Mouse (Mus musculus) ES-E14 (cell line): ENCODE results near the gene Ppp1r16b. TPM values are rescaled to one million over a fixed set of nuclear protein-coding genes. Genes with fewer than 3 reads are reported as not detected.

Experiments
- DNase-seq: peaks from one replicate; pipeline ENCODE4 v3.0.0-alpha.2; 2013; ENCODE audit warnings: low read depth, low spot score
- H3K27ac ChIP-seq: 2 replicates; pipeline ENCODE4 v1.5.1; 2012; ENCODE audit warnings: low read depth, mild to moderate bottlenecking, low read length, moderate library complexity, mixed read lengths; ENCODE audit not compliant: poor library complexity, insufficient read depth, severe bottlenecking
- H3K36me3 ChIP-seq: 2 replicates; pipeline ENCODE4 v1.6.1; 2012; ENCODE audit warnings: mild to moderate bottlenecking, low read length, moderate library complexity, mixed read lengths; ENCODE audit not compliant: control insufficient read depth, poor library complexity, insufficient read depth, severe bottlenecking
- H3K4me1 ChIP-seq, 2 experiments: fragments of 150-350 bp in 1 of 2; sonication (generic) in 1 of 2; 2 replicates each; pipeline ENCODE4 v1.6.1; 2012; ENCODE audit warnings: low read length in 2 of 2, mild to moderate bottlenecking in 1 of 2, mixed read lengths in 1 of 2; ENCODE audit not compliant: control insufficient read depth in 2 of 2, insufficient read depth in 2 of 2, poor library complexity in 1 of 2
- H3K4me3 ChIP-seq, 2 experiments: fragments of 150-350 bp in 1 of 2; sonication (generic) in 1 of 2; 2 replicates each; pipeline ENCODE4 v1.5.1; 2012; ENCODE audit warnings: low read length in 2 of 2, low read depth in 1 of 2, mild to moderate bottlenecking in 1 of 2, mixed read lengths in 1 of 2; ENCODE audit not compliant: insufficient read depth in 1 of 2, poor library complexity in 1 of 2, severe bottlenecking in 1 of 2
- H3K9ac ChIP-seq: 2 replicates; pipeline ENCODE4 v1.6.1; 2012; ENCODE audit warnings: low read depth, mild to moderate bottlenecking, low read length, mixed read lengths; ENCODE audit not compliant: poor library complexity, insufficient read depth, severe bottlenecking
- H3K9me3 ChIP-seq: fragments of 150-350 bp; sonication (generic); 2 replicates; pipeline ENCODE4 v1.6.1; 2012; ENCODE audit warnings: low read depth, mild to moderate bottlenecking, low read length; ENCODE audit not compliant: control insufficient read depth, insufficient read depth
- CHD2 ChIP-seq: IDR thresholded peaks from 2 replicates; pipeline ENCODE4 v1.6.1; 2014; ENCODE audit warnings: mild to moderate bottlenecking, low read depth, low read length, inconsistent platforms
- HCFC1 ChIP-seq: IDR thresholded peaks from 2 replicates; pipeline ENCODE4 v1.6.1; 2012; ENCODE audit warnings: low read length, inconsistent platforms, borderline replicate concordance; ENCODE audit not compliant: insufficient read depth
- MAFK ChIP-seq: IDR thresholded peaks from 2 replicates; pipeline ENCODE4 v1.6.1; 2014; ENCODE audit warnings: mild to moderate bottlenecking, low read depth, low read length, inconsistent platforms; ENCODE audit not compliant: insufficient read depth
- ZC3H11A ChIP-seq: IDR thresholded peaks from 2 replicates; pipeline ENCODE4 v1.6.1; 2012; ENCODE audit warnings: low read depth, mild to moderate bottlenecking, inconsistent platforms, low read length, borderline replicate concordance
- ZNF384 ChIP-seq: IDR thresholded peaks from 2 replicates; pipeline ENCODE4 v1.6.1; 2012; ENCODE audit warnings: low read depth, low read length, inconsistent platforms
- in situ Hi-C, 2 experiments: fragments of 600-800 bp; cut with MboI; formaldehyde crosslinking; loops; one replicate each; pipeline ENCODE4 v1.15.1; 2025; ENCODE audit warnings: low sequenced_read_pairs in 2 of 2, inconsistent platforms in 1 of 2; ENCODE audit not compliant: unreplicated experiment in 2 of 2
- total RNA-seq: library from RNA; depleted of rRNA; stranded (reverse); fragments of 300-350 nt; gene quantifications from 2 replicates; pipeline ENCODE4 v1.2.3, GENCODE M21; 2012

Ppp1r16b gene
- total RNA-seq, 1 experiment: 1.2 TPM

GRCm38 (mm10) chr2:158667022-158667670 is 1.9 kb downstream of the Ppp1r16b start:
- DNase-seq: peak; percentile 56
- Histone ChIP-seq H3K9me3 (no peaks in the 10 kb centered on the region), H3K4me1 (peaks cover 4% of the 10 kb centered on the region in 2 experiments; a peak in 2 of 4 replicates), H3K9ac (peak overlapping the region; percentile 64; the same call in 1 of the 2 replicates), H3K36me3 (no peaks in the 10 kb centered on the region), H3K4me3 (peak overlapping the region; percentile 67 to 71), H3K27ac (no peak overlapping the region)
- in situ Hi-C loops: no loop called here
- TF ChIP-seq HCFC1 (no peak), MAFK (no peak), CHD2 (no peak), ZC3H11A (no peak), ZNF384 (no peak)

DNA sequence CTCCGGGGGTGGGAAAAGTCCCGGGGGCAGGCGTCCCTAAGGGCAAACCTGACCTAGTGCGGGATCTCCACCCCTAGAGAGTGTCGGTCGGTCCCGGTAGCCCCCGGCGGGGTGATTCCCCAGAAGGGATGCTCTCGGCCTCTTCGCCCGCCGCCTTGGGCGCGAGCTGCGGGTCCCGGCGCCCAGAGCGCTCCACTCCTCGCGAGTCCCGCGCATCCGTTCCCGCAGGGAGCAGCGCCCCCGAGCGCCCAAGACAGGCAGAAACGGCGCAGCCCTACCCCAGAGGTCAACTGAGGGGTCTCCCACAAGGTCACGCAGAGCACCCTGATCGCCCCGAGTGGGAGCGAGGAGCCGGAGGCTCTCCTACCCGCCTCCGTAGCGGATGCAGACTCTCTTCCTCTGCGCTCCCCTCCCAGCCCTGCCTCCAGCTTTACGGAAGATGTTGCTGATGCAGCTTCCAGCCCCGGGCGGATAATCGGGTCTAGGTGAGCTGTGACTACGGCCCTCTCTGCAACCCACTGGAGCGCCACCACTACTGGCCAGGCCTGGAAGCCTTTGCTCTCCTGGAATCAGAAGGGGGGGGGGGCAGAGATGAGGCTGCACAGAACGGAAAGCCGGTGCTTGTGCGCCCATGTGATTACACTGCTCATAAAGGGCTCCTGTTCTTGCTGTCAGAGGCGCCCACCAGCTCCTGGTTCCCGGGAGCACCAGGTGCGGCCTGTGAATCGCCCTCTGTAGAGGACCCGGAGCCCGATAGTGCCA is 2.7 kb downstream of the Ppp1r16b start:
- Histone ChIP-seq H3K27ac (no peak overlapping the region), H3K4me1 (peaks cover 4% of the 10 kb centered on the region in 2 experiments; a peak in 2 of 4 replicates), H3K9me3 (no peaks in the 10 kb centered on the region), H3K36me3 (no peaks in the 10 kb centered on the region), H3K9ac (peak overlapping the region; percentile 64), H3K4me3 (peak overlapping the region; percentile 67 to 71)
- DNase-seq: peak; percentile 29
- in situ Hi-C loops: no loop called here
- TF ChIP-seq MAFK (no peak), CHD2 (peak; percentile 33; the same call in 1 of the 2 replicates), ZNF384 (no peak), ZC3H11A (no peak)

- no peak for DNase-seq
- Histone ChIP-seq H3K4me3 (peak overlapping the region; percentile 67 to 71), H3K27ac (no peak overlapping the region), H3K9ac (no peak overlapping the region), H3K36me3 (no peaks in the 10 kb centered on the region), H3K4me1 (peaks cover 4 to 5% of the 10 kb centered on the region in 2 experiments; a peak in 2 of 4 replicates), H3K9me3 (no peaks in the 10 kb centered on the region)
- TF ChIP-seq ZC3H11A: no peak
- in situ Hi-C loops: no loop called here
Observed at GRCm38 (mm10) chr2:158668433-158669010, 3.3 kb downstream of the Ppp1r16b start.

DNA sequence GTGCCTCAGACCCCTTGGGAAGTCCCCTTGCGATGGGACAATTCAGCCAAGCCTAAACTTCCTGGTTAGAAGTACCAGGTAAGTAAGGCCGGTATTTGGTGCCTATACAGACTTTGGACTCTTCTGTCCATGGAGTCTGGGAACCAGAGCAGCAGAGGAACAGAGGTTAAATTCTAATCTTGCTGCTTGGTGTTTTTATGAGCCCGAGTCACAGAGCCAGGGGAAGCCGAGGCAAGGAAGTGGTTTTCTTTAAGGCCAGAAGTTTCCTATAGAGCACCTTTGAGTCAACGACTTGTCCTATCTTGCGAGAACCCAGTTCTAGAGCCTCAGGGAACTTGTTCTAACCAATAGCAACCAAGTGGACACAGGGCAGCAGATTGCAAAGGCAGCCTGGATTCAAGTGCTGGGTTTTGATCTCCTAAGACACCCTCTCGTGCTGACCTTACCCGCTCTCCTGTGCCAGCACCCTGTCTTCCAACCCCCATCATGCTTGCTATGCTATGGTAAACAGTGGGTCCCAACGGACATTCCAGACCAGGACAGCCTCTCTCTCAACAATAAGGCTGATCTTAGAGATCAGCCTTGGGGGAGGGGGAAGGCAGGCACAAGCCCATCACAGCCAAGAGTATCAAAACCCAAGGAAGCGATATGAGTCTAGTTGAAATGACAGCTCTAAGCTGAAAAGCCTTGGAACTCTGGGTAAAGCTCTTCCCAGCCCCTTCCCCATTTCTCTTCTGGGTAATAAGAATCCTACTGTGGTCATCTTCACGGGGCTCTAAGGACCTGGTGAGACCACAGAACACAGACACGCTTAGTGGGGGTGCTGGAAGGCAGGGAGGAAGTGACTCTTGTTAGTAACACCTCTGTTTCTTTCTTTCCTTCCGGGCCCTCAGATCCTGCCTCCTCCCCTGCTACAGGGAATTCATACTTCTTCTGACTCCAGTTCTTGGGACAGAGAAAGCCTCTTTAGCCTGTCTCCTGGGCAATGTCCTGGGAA is 4.3 kb downstream of the Ppp1r16b start:
- Histone ChIP-seq H3K4me3 (no peak overlapping the region), H3K4me1 (peaks cover 6 to 12% of the 10 kb centered on the region in 2 experiments; a peak in 3 of 4 replicates), H3K27ac (no peak overlapping the region), H3K9me3 (no peaks in the 10 kb centered on the region), H3K36me3 (no peaks in the 10 kb centered on the region), H3K9ac (no peak overlapping the region)
- in situ Hi-C loops: no loop called here
- no peak for DNase-seq
- no peak for TF ChIP-seq MAFK
- no peak for TF ChIP-seq ZC3H11A
- no peak for TF ChIP-seq ZNF384
- TF ChIP-seq CHD2: no peak
- no peak for TF ChIP-seq HCFC1
